Mouse (Mus musculus) ES-CJ7 (cell line): ENCODE data around the gene Plk1.
A peak's percentile ranks its signal among the peaks of the same experiment; 100 is the strongest.

ENCODE experiments used
- DNase-seq: peaks from one replicate; pipeline ENCODE4 v3.0.0; 2011; ENCODE audit warnings: low read depth, low spot score

Gene Plk1

GRCm38 (mm10) chr7:122158915-122159902 is at the start of gene Plk1:
Plk1 (plus strand) TSS chr7:122159439.
- peak; percentile 89 for DNase-seq

DNA sequence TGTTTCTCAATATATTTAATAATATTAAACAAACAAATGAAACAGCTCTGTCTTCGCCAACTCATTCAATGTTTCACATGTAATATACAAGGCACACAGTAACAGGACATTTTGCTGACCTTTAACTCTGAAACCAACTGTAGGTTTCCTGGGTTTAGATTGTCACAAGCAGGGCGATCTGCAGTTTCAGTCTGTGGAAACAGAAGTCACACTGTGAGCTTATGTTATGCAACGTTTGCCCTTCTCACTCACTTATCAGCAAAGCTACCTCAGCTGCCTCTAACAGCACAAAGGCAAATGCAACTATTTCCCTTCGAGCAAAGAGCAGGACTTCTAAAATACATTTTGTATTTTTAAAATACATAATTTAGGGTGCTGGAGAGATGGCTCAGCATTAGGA is 35.7 kb upstream of the Plk1 start:
- no peak for DNase-seq

DNA sequence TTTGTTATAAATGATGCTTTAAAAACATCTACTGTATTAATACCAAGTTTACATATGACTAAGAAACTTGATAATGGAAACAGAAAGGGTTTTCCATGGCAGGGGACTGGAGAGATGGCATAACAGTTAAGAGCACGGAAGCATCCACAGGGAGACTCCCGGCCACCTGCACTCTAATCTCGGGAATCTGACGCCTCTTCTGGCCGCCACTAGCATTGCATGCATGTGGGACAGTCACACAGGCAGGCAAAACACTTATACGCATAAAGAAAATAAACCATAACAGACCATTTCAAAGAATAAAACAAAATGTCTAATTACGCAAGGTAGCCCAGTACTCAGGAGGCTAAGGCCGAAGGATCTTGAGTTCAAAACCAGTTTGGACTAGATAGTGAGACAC is 33.6 kb upstream of the Plk1 start:
- peak; percentile 30 for DNase-seq

DNA sequence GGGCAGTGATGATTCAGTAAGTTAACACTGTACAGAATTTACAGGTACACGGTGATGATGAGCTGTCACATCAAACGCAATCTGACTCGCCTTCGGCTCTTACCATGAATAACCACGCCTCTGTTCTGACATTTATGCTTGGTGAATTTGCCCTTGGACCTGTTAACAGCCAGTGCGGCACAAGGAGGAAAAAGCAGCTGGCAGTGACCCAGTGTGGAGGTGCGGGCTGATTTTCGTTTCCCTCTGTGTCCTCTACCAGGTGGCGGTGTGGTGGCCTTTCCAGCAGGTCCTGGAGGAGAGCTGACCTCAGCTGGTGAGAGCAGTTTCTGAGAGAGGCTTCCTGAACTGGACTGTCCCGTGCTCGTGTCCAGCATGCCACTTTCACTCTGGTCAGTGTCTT is 32.3 kb upstream of the Plk1 start:
- no peak for DNase-seq

DNA sequence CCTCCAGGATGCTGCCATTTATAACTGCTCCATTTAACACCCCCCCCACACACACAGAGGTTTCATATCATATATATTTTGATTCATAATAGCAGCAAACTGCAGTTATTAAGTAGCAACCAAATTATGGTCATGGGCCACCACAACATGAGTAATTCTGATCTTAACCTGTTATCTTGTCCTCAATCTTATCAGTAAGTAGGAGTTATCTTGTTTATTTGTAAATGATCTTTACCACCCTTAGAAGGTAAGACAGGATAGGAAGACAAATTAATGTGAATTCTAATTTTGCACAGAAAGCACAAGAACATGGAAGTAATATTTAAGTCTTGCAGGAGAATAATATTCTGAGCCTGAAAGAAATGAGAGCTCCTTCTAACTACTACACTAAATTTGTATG is 27.4 kb upstream of the Plk1 start:
- DNase-seq = no peak

- peak; percentile 96 for DNase-seq
Observed at GRCm38 (mm10) chr7:122132497-122133337, 26.5 kb upstream of the Plk1 start, which contains the start of the genes Palb2 and Dctn5. Palb2 (minus strand) TSS chr7:122132985. Dctn5 (plus strand) TSS chr7:122133041.

GRCm38 (mm10) chr7:122133338-122133625 is 26.0 kb upstream of the Plk1 start:
- DNase-seq = no peak

- peak; percentile 68 for DNase-seq
Observed at GRCm38 (mm10) chr7:122135070-122135469, 24.2 kb upstream of the Plk1 start.

- no peak for DNase-seq
Observed at GRCm38 (mm10) chr7:122137071-122137470, 22.2 kb upstream of the Plk1 start.

GRCm38 (mm10) chr7:122138190-122138589 is 21.0 kb upstream of the Plk1 start:
- DNase-seq = no peak

DNA sequence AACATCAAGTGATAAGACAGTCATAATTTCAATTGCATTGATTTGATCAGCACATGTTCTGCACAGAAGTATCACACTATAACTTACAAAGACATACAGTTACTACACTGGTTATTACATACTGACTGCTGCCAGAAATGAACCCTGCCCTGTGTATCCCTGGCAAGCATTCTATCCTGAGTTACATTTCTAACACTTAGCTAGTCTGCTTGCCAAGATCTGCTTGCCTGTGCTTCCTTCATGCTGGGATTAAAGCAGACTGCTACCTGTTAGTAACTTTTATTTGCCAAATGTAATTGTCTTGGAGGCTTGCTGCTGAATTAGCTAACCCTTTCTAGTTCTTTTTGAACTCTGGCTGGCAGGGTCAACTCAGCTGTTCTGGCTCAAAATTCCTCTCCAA is 18.2 kb upstream of the Plk1 start:
- DNase-seq = no peak

- no peak for DNase-seq
Observed at GRCm38 (mm10) chr7:122152473-122152872, 6.8 kb upstream of the Plk1 start.

- DNase-seq = no peak
Observed at GRCm38 (mm10) chr7:122158488-122158887, 751 bp upstream of the Plk1 start.

GRCm38 (mm10) chr7:122160037-122160436 is 798 bp downstream of the Plk1 start:
- DNase-seq = peak; percentile 30

DNA sequence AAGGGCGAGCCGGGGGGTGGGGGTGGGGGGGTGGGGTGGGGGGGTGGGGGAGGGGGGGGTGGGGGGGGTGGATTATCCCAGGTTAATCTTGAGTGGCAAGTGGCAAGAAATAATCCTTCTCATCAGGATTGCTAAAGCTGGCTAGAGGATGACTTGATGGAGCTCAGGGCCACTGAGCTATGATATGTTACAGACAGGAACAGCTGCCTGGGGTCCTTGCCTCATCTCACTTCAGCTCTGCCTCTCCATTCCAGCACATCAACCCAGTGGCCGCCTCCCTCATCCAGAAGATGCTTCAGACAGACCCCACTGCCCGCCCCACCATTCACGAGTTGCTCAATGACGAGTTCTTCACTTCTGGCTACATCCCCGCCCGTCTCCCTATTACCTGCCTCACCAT is 4.5 kb downstream of the Plk1 start:
- DNase-seq = no peak

GRCm38 (mm10) chr7:122167203-122167602 is 8.0 kb downstream of the Plk1 start:
- DNase-seq = no peak

- DNase-seq = no peak
Observed at GRCm38 (mm10) chr7:122170705-122171104, 11.5 kb downstream of the Plk1 start.

DNA sequence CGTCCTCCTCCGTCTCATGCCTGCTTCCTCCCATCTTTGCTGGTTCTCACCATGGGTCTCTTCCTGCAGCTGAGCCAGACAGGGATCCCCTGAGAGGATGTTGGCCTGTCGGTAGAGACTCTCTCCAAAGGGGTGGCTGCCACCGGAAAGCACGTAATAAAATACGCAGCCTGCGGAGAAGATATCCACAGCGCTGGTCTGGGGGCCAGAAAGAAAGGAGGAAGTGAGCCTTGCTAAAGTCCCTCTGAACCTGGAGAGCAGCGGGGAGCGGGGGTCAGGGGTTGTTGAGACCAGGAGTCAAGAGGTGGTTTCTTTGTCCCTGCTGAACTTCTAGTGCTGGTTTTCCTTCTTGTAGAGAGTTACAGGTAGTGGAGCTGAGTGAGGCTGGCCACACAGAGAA is 12.4 kb downstream of the Plk1 start:
- DNase-seq = no peak

GRCm38 (mm10) chr7:122180720-122181119 is 21.5 kb downstream of the Plk1 start:
- no peak for DNase-seq

- DNase-seq = no peak
Observed at GRCm38 (mm10) chr7:122184569-122184968, 25.3 kb downstream of the Plk1 start.

GRCm38 (mm10) chr7:122186043-122186442 is 26.8 kb downstream of the Plk1 start, which contains the start of gene Ern2:
Ern2 (minus strand) TSS chr7:122186207.
- DNase-seq = no peak

- peak; percentile 76 for DNase-seq
Observed at GRCm38 (mm10) chr7:122189484-122189883, 30.2 kb downstream of the Plk1 start.
